8 mouse cellular contexts compared by ENCODE assay signal in the genomic region with DNA sequence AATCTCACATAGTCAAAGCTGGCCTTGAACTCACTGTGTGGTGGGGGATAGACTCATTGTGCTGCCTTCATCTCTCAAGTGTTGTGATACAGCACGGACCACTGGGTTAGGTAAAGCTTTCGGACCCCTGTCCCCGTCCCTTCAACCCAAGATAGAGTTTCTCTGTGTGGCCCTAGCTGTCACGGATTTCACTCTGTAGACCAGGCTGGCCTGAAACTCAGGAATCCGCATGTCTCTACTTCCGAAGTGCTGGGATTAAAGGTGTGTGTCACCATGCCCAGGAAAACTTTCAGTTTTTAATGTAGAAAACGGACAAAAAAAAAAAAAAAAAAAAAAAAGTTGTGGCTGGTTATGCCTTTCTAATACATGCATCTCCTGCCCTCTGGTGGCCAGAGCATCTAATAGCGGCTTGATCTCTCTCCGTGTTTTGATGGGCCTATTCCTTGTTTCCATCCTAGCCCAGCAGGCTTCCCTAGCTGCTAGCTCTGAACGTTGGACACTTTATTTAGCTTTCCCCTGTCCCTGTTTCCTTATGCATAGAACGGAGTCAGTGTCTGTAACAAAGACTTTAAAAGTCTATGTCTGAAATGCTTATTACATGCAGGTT. TPM values are rescaled to one million over a fixed set of nuclear protein-coding genes. Genes with fewer than 3 reads are reported as not detected.
DNase-seq lines count a peak whose midpoint lies in the region; ATAC-seq lines count a peak whose summit lies in the region.

No protein-coding gene starts in this region.

- no peak overlapping the region for H3K9ac ChIP-seq in forebrain, embryonic 13.5 days

- no peak for ATAC-seq in forebrain, embryonic 13.5 days

- no peaks in the 10 kb centered on the region for H3K36me3 ChIP-seq in forebrain, embryonic 10.5 days (replicated peaks)
- no peaks in the 10 kb centered on the region for H3K36me3 ChIP-seq in forebrain, embryonic 13.5 days (ENCODE audit: poor library complexity, severe bottlenecking)

- no peak overlapping the region for H3K4me2 ChIP-seq in forebrain, embryonic 13.5 days

- peaks cover 10% of the 10 kb centered on the region; the same call in 1 of the 2 replicates for H3K9me3 ChIP-seq in forebrain, embryonic 10.5 days
- no peaks in the 10 kb centered on the region for H3K9me3 ChIP-seq in forebrain, embryonic 13.5 days (replicated peaks)

- no peaks in the 10 kb centered on the region for H3K27me3 ChIP-seq in forebrain, embryonic 10.5 days (ENCODE audit: poor library complexity, severe bottlenecking)
- H3K27me3 ChIP-seq in forebrain, embryonic 13.5 days = no peaks in the 10 kb centered on the region

- H3K4me3 ChIP-seq in forebrain, embryonic 10.5 days = no peak overlapping the region
- no peak overlapping the region for H3K4me3 ChIP-seq in forebrain, embryonic 13.5 days

- H3K4me1 ChIP-seq in forebrain, embryonic 10.5 days = no peaks in the 10 kb centered on the region
- no peaks in the 10 kb centered on the region for H3K4me1 ChIP-seq in forebrain, embryonic 13.5 days

- DNase-seq in forebrain, embryonic 10.5 days (ENCODE audit: extremely low spot score, low spot score) = peak; percentile 54
- peak; percentile 23 for DNase-seq in Muller cell, postnatal 12 days (ENCODE audit: inconsistent ontology term)
- peak; percentile 79 for DNase-seq in cerebellum, adult 9-10 months
- peak; percentile 42 to 52 for DNase-seq in frontal cortex, postnatal 25 days (ENCODE audit: low spot score in 2 of 2)
- DNase-seq in kidney, postnatal 10 days = peak; percentile 83
- peak; percentile 27 to 43 for DNase-seq in lung, adult 18-20 months
- peak; percentile 73 for DNase-seq in right cerebral cortex, postnatal 14 days

- WGBS in forebrain, embryonic 10.5 days = 49% methylated on average over 11 of the region's 11 CpGs
- WGBS in forebrain, embryonic 13.5 days = 49% methylated on average over 11 of the region's 11 CpGs

- H3K27ac ChIP-seq in forebrain, embryonic 10.5 days = no peak overlapping the region
- H3K27ac ChIP-seq in forebrain, embryonic 13.5 days = no peak overlapping the region

RNA-seq across cellular contexts. Expression of a gene that starts 53.7 kb away (rescaled TPM):
- polyA plus RNA-seq in forebrain, embryonic 10.5 days (2016; fragmentation: Nextera tagmentation; extraction: Ambion mirVana) = 44.0 and 49.2 TPM in 2 replicates
- 42.2 and 51.7 TPM in 2 replicates for polyA plus RNA-seq in forebrain, embryonic 13.5 days (2015; fragmentation: Nextera tagmentation; extraction: Ambion mirVana)

Comparison
In these comparisons a context has a peak if more than half of its experiments do, and no peak if none do; other contexts are left out.
1. DNase-seq: peak in every context shown above with its lines; median percentile 83 in kidney, postnatal 10 days; 79 in cerebellum, adult 9-10 months; 73 in right cerebral cortex, postnatal 14 days; 54 in forebrain, embryonic 10.5 days; 47 in frontal cortex, postnatal 25 days; 35 in lung, adult 18-20 months; 23 in Muller cell, postnatal 12 days.